Mouse (Mus musculus): Measurements from ENCODE around the gene Numb. TPM values are rescaled to one million over a fixed set of nuclear protein-coding genes. Genes with fewer than 3 reads are reported as not detected.
A peak's percentile ranks its signal among the peaks of the same experiment; 100 is the strongest.

Numb gene
- polyA plus RNA-seq, 1 experiment from 2014 or later: 44.3 TPM

- Histone ChIP-seq H3K4me1 (ENCODE audit: insufficient read depth, low read length) (no peaks in the 10 kb centered on the region), H3K9me3 (ENCODE audit: low read length) (no peaks in the 10 kb centered on the region), H3K27ac (ENCODE audit: low read length) (no peak overlapping the region), H3K36me3 (ENCODE audit: insufficient read depth, low read length) (peaks cover 26% of the 10 kb centered on the region; the same call in 1 of the 2 replicates), H3K4me3 (ENCODE audit: low read length) (no peak overlapping the region), H3K4me2 (replicated peaks; ENCODE audit: low read depth, low read length) (no peak overlapping the region), H3K9ac (replicated peaks; ENCODE audit: low read length) (no peak overlapping the region), H3K27me3 (ENCODE audit: insufficient read depth, low read length) (no peaks in the 10 kb centered on the region)
- 91% methylated on average over 10 of the region's 10 CpGs for WGBS
- ATAC-seq (ENCODE audit: low FRiP score, low TSS enrichment): no peak
These were observed 80.1 kb downstream of the Numb start for GRCm38 (mm10) chr12:83841409-83842190.

DNA sequence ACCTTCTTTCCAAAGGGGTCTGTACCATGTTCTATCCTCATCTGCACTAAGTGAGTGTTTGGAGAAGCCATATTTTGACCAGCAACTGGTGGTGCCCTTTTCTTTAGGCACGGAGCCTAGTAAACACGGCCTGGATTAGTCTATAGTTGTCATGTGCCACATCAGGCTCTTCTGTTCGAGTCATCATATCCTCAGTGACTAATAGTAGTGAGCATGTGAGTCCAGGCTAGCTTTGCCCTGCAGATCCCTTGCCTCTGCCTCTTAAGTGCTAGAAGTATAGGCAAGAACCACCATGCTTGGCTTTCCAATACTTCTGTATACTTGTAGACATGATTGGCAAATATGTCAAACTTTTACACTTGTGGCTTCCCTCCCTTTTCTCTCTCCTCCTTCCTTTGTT, 87.8 kb downstream of the Numb start:
- ATAC-seq (ENCODE audit: low FRiP score, low TSS enrichment): no peak
- WGBS: 97% methylated on average over 3 of the region's 3 CpGs
- Histone ChIP-seq H3K4me1 (ENCODE audit: insufficient read depth, low read length) (no peaks in the 10 kb centered on the region), H3K27ac (ENCODE audit: low read length) (no peak overlapping the region), H3K4me3 (ENCODE audit: low read length) (no peak overlapping the region), H3K4me2 (replicated peaks; ENCODE audit: low read depth, low read length) (no peak overlapping the region), H3K9ac (replicated peaks; ENCODE audit: low read length) (no peak overlapping the region), H3K36me3 (ENCODE audit: insufficient read depth, low read length) (peaks cover 32% of the 10 kb centered on the region), H3K27me3 (ENCODE audit: insufficient read depth, low read length) (no peaks in the 10 kb centered on the region), H3K9me3 (ENCODE audit: low read length) (no peaks in the 10 kb centered on the region)

- Histone ChIP-seq H3K9me3 (ENCODE audit: low read length) (no peaks in the 10 kb centered on the region), H3K4me3 (ENCODE audit: low read length) (no peak overlapping the region), H3K4me2 (replicated peaks; ENCODE audit: low read depth, low read length) (no peak overlapping the region), H3K4me1 (ENCODE audit: insufficient read depth, low read length) (no peaks in the 10 kb centered on the region), H3K27ac (ENCODE audit: low read length) (no peak overlapping the region), H3K27me3 (ENCODE audit: insufficient read depth, low read length) (no peaks in the 10 kb centered on the region), H3K36me3 (ENCODE audit: insufficient read depth, low read length) (peaks cover 22% of the 10 kb centered on the region), H3K9ac (replicated peaks; ENCODE audit: low read length) (no peak overlapping the region)
- no peak for ATAC-seq (ENCODE audit: low FRiP score, low TSS enrichment)
- 81% methylated on average over 3 of the region's 3 CpGs for WGBS
These were observed 91.3 kb downstream of the Numb start for GRCm38 (mm10) chr12:83830424-83830823.

DNA sequence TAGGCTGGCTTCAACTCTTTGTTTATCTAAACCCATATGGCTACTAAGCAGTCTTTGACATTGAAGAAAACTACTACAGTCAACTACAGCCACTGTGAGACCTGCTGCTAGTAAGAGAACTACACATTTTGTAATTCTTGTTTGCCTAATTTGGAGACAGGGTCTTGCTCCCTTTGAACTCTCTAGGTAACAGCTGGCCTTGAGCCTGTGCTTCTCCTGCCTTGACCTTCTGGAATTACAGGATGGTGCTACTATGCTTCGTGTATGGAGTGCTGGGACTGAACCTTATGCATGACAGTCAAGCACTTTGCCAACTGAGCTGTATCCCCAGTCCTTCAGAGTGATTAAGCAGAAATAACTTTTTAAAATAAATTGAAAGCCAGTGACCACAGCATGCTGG, 105.1 kb downstream of the Numb start:
- no peak overlapping the region for H3K27ac ChIP-seq (ENCODE audit: low read length)
- no peaks in the 10 kb centered on the region for H3K9me3 ChIP-seq (ENCODE audit: low read length)
- H3K4me1 ChIP-seq (ENCODE audit: insufficient read depth, low read length): no peaks in the 10 kb centered on the region
- no peak for ATAC-seq (ENCODE audit: low FRiP score, low TSS enrichment)
- WGBS: 86% methylated on average over 1 of the region's 1 CpGs
- no peak overlapping the region for H3K4me2 ChIP-seq (replicated peaks; ENCODE audit: low read depth, low read length)
- H3K27me3 ChIP-seq (ENCODE audit: insufficient read depth, low read length): no peaks in the 10 kb centered on the region
- no peak overlapping the region for H3K4me3 ChIP-seq (ENCODE audit: low read length)
- 0 out of 2 replicates have a peak, but pooled peaks cover 3% of the 10 kb centered on the region for H3K36me3 ChIP-seq (ENCODE audit: insufficient read depth, low read length)
- no peak overlapping the region for H3K9ac ChIP-seq (replicated peaks; ENCODE audit: low read length)

- Histone ChIP-seq H3K4me1 (ENCODE audit: insufficient read depth, low read length) (no peaks in the 10 kb centered on the region), H3K36me3 (ENCODE audit: insufficient read depth, low read length) (peaks cover 18% of the 10 kb centered on the region), H3K4me3 (ENCODE audit: low read length) (no peak overlapping the region), H3K9me3 (ENCODE audit: low read length) (no peaks in the 10 kb centered on the region), H3K27me3 (ENCODE audit: insufficient read depth, low read length) (no peaks in the 10 kb centered on the region), H3K4me2 (replicated peaks; ENCODE audit: low read depth, low read length) (no peak overlapping the region), H3K9ac (replicated peaks; ENCODE audit: low read length) (no peak overlapping the region), H3K27ac (ENCODE audit: low read length) (no peak overlapping the region)
- no peak for ATAC-seq (ENCODE audit: low FRiP score, low TSS enrichment)
- 94% methylated on average over 3 of the region's 3 CpGs for WGBS
These were observed 109.8 kb downstream of the Numb start for GRCm38 (mm10) chr12:83811901-83812300.

DNA sequence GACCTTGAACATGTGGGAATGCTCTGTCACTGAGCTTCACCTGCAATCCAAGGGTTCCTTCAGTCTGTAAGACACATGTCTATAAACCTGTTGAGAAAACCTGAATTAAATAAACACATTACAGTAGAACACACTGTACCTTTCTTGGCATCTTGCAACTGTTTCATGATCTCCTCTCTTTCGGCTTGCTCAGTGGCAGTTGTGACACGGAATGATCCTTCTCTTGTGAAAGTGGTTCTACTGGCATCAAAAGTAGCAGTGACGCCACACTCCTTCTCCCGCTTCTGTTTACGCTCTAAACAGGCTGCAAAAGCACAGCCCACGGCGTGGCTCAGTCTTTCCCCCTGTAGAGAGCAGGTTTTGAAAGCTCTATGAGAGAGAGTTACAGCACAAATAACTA, 118.1 kb downstream of the Numb start:
- Histone ChIP-seq H3K4me1 (ENCODE audit: insufficient read depth, low read length) (no peaks in the 10 kb centered on the region), H3K27me3 (ENCODE audit: insufficient read depth, low read length) (no peaks in the 10 kb centered on the region), H3K36me3 (ENCODE audit: insufficient read depth, low read length) (peaks cover 84% of the 10 kb centered on the region), H3K27ac (ENCODE audit: low read length) (no peak overlapping the region), H3K4me3 (ENCODE audit: low read length) (no peak overlapping the region), H3K9me3 (ENCODE audit: low read length) (peaks cover 5% of the 10 kb centered on the region), H3K9ac (replicated peaks; ENCODE audit: low read length) (no peak overlapping the region), H3K4me2 (replicated peaks; ENCODE audit: low read depth, low read length) (no peak overlapping the region)
- no peak for ATAC-seq (ENCODE audit: low FRiP score, low TSS enrichment)
- 90% methylated on average over 7 of the region's 7 CpGs for WGBS

GRCm38 (mm10) chr12:83800943-83801342, 120.8 kb downstream of the Numb start:
- Histone ChIP-seq H3K27ac (ENCODE audit: low read length) (no peak overlapping the region), H3K4me1 (ENCODE audit: insufficient read depth, low read length) (no peaks in the 10 kb centered on the region), H3K4me3 (ENCODE audit: low read length) (no peak overlapping the region), H3K9me3 (ENCODE audit: low read length) (peaks cover 3% of the 10 kb centered on the region), H3K27me3 (ENCODE audit: insufficient read depth, low read length) (no peaks in the 10 kb centered on the region), H3K9ac (replicated peaks; ENCODE audit: low read length) (no peak overlapping the region), H3K4me2 (replicated peaks; ENCODE audit: low read depth, low read length) (no peak overlapping the region), H3K36me3 (ENCODE audit: insufficient read depth, low read length) (peaks cover 71% of the 10 kb centered on the region)
- ATAC-seq (ENCODE audit: low FRiP score, low TSS enrichment): no peak
- WGBS: 53% methylated on average over 9 of the region's 9 CpGs

- Histone ChIP-seq H3K36me3 (ENCODE audit: insufficient read depth, low read length) (peaks cover 61% of the 10 kb centered on the region), H3K27me3 (ENCODE audit: insufficient read depth, low read length) (no peaks in the 10 kb centered on the region), H3K4me1 (ENCODE audit: insufficient read depth, low read length) (peaks cover 5% of the 10 kb centered on the region), H3K4me2 (replicated peaks; ENCODE audit: low read depth, low read length) (no peak overlapping the region), H3K9ac (replicated peaks; ENCODE audit: low read length) (no peak overlapping the region), H3K4me3 (ENCODE audit: low read length) (no peak overlapping the region), H3K27ac (ENCODE audit: low read length) (no peak overlapping the region), H3K9me3 (ENCODE audit: low read length) (no peaks in the 10 kb centered on the region)
- WGBS: 94% methylated on average over 5 of the region's 5 CpGs
- ATAC-seq (ENCODE audit: low FRiP score, low TSS enrichment): no peak
These were observed 123.4 kb downstream of the Numb start for GRCm38 (mm10) chr12:83798313-83798712.

GRCm38 (mm10) chr12:83795586-83795985, 126.1 kb downstream of the Numb start:
- 90% methylated on average over 7 of the region's 7 CpGs for WGBS

DNA sequence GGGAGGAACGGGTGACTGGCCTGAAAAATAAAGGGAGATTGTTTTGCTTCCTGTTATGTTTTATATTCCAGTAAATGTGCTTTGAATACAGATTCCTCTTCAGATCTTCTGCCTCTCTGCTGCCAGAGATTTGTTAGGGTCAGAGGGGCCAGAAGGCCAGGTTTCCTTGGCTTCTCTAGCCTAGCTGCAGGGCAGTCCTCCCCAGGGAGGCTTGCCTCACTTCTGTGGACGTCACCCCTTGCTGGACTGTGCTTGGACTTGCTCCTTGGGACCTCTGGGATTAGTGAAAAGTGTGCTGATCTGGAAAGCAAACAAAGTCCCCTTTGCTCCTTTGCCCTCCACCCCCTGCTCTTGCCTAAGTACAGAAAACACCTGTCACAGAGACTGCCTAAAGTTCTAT, 126.7 kb downstream of the Numb start:
- 0 out of 2 replicates have a peak, but pooled peaks have one; percentile 47 for ATAC-seq (ENCODE audit: low FRiP score, low TSS enrichment)
- Histone ChIP-seq H3K9me3 (ENCODE audit: low read length) (no peaks in the 10 kb centered on the region), H3K27ac (ENCODE audit: low read length) (peak overlapping the region; percentile 27; the same call in 1 of the 2 replicates), H3K4me3 (ENCODE audit: low read length) (no peak overlapping the region), H3K36me3 (ENCODE audit: insufficient read depth, low read length) (peaks cover 44% of the 10 kb centered on the region), H3K4me1 (ENCODE audit: insufficient read depth, low read length) (peaks cover 18% of the 10 kb centered on the region), H3K4me2 (replicated peaks; ENCODE audit: low read depth, low read length) (no peak overlapping the region), H3K27me3 (ENCODE audit: insufficient read depth, low read length) (no peaks in the 10 kb centered on the region), H3K9ac (replicated peaks; ENCODE audit: low read length) (no peak overlapping the region)
- 18% methylated on average over 2 of the region's 2 CpGs for WGBS

More at GRCm38 (mm10) chr12:83795586-83795985, 126.1 kb downstream of the Numb start:
- Histone ChIP-seq H3K27ac (ENCODE audit: low read length) (peak overlapping the region; percentile 27; the same call in 1 of the 2 replicates), H3K4me2 (replicated peaks; ENCODE audit: low read depth, low read length) (no peak overlapping the region), H3K4me3 (ENCODE audit: low read length) (no peak overlapping the region), H3K9ac (replicated peaks; ENCODE audit: low read length) (no peak overlapping the region), H3K9me3 (ENCODE audit: low read length) (no peaks in the 10 kb centered on the region), H3K4me1 (ENCODE audit: insufficient read depth, low read length) (peaks cover 17% of the 10 kb centered on the region), H3K27me3 (ENCODE audit: insufficient read depth, low read length) (no peaks in the 10 kb centered on the region), H3K36me3 (ENCODE audit: insufficient read depth, low read length) (peaks cover 49% of the 10 kb centered on the region)
- no peak for ATAC-seq (ENCODE audit: low FRiP score, low TSS enrichment)
